Mouse (Mus musculus) G1E (cell line): ENCODE measurements around the gene Exo5.

Source experiments
- CTCF ChIP-seq: IDR thresholded peaks from 2 replicates; pipeline ENCODE4 v1.5.1; 2012; ENCODE audit warnings: low read depth, low read length, inconsistent platforms, mixed read lengths
- GATA1 ChIP-seq: IDR thresholded peaks from 2 replicates; pipeline ENCODE4 v1.6.1; 2012; ENCODE audit warnings: borderline replicate concordance, low read length, inconsistent platforms, mixed read lengths
- POLR2AphosphoS5 ChIP-seq: IDR thresholded peaks from 2 replicates; pipeline ENCODE4 v1.6.1; 2012; ENCODE audit warnings: low read depth, low read length, inconsistent platforms; ENCODE audit not compliant: insufficient replicate concordance
- TAL1 ChIP-seq: conservative IDR thresholded peaks from 2 replicates; pipeline ENCODE4 v1.6.1; 2012; ENCODE audit warnings: low read depth, low read length, inconsistent platforms, mixed read lengths

- TF ChIP-seq CTCF: no peak
- TF ChIP-seq GATA1: no peak
- no peak for TF ChIP-seq POLR2AphosphoS5
- no peak for TF ChIP-seq TAL1
Measured at GRCm38 (mm10) chr4:120911086-120911485, 13.7 kb downstream of the Exo5 start.
